Mouse (Mus musculus) myocyte (in vitro differentiated cells): ENCODE measurements around the gene Adamts17. TPM values are rescaled to one million over a fixed set of nuclear protein-coding genes. Genes with fewer than 3 reads are reported as not detected.

ENCODE experiments used
- H3K27me3 ChIP-seq: one replicate; pipeline ENCODE4 v1.6.1; 2011; ENCODE audit not compliant: control insufficient read depth, insufficient read depth, insufficient read length
- H3K36me3 ChIP-seq: one replicate; pipeline ENCODE4 v1.6.1; 2011; ENCODE audit not compliant: control insufficient read depth, insufficient read depth
- H3K4me2 ChIP-seq: one replicate; pipeline ENCODE4 v1.6.1; 2011; ENCODE audit warnings: low read depth, control low read depth
- H3K4me3 ChIP-seq: one replicate; pipeline ENCODE4 v1.5.1; 2011; ENCODE audit warnings: mild to moderate bottlenecking, control low read depth, moderate library complexity
- H3K79me2 ChIP-seq: one replicate; pipeline ENCODE4 v1.6.1; 2011; ENCODE audit not compliant: control insufficient read depth, insufficient read depth
- H3ac ChIP-seq: one replicate; pipeline ENCODE4 v1.6.1; 2011; ENCODE audit not compliant: control insufficient read depth, insufficient read length
- CEBPB ChIP-seq: IDR thresholded peaks from 2 replicates; pipeline ENCODE4 v1.6.1; 2011; ENCODE audit warnings: mild to moderate bottlenecking, moderate library complexity; ENCODE audit not compliant: poor library complexity, insufficient read depth, severe bottlenecking
- E2F4 ChIP-seq: IDR thresholded peaks from one replicate; pipeline ENCODE4 v1.6.1; 2011; ENCODE audit warnings: mild to moderate bottlenecking, control low read depth, moderate library complexity; ENCODE audit not compliant: insufficient read depth
- MAX ChIP-seq: IDR thresholded peaks from one replicate; pipeline ENCODE4 v1.6.1; 2011; ENCODE audit warnings: low read depth, mild to moderate bottlenecking, control low read depth
- MYOD1 ChIP-seq, 3 experiments: IDR thresholded peaks; one replicate each; pipeline ENCODE4 v1.6.1; 2011; ENCODE audit warnings: control low read depth in 2 of 3, low read depth in 2 of 3, mild to moderate bottlenecking in 2 of 3, moderate library complexity in 1 of 3; ENCODE audit not compliant: insufficient read length in 2 of 3, control insufficient read depth in 1 of 3
- MYOG ChIP-seq, 3 experiments: IDR thresholded peaks; one replicate each; pipeline ENCODE4 v1.6.1; 2011; ENCODE audit warnings: control low read depth in 2 of 3, low read depth in 2 of 3, mild to moderate bottlenecking in 2 of 3; ENCODE audit not compliant: insufficient read length in 2 of 3, control insufficient read depth in 1 of 3, insufficient read depth in 1 of 3
- POLR2A ChIP-seq: IDR thresholded peaks from one replicate; pipeline ENCODE4 v1.6.1; 2011; ENCODE audit warnings: low read depth, mild to moderate bottlenecking, control low read depth, moderate library complexity; ENCODE audit not compliant: insufficient read length
- POLR2AphosphoS2 ChIP-seq: IDR thresholded peaks from one replicate; pipeline ENCODE4 v1.6.1; 2011; ENCODE audit warnings: low read depth, control low read depth; ENCODE audit not compliant: insufficient read length
- REST ChIP-seq: IDR thresholded peaks from one replicate; pipeline ENCODE4 v1.6.1; 2011; ENCODE audit warnings: mild to moderate bottlenecking, control low read depth, moderate library complexity; ENCODE audit not compliant: insufficient read depth, insufficient read length
- SRF ChIP-seq: IDR thresholded peaks from one replicate; pipeline ENCODE4 v1.6.1; 2011; ENCODE audit warnings: low read depth; ENCODE audit not compliant: control insufficient read depth, insufficient read length
- TCF12 ChIP-seq: IDR thresholded peaks from one replicate; pipeline ENCODE4 v1.6.1; 2011; ENCODE audit warnings: mild to moderate bottlenecking, control low read depth; ENCODE audit not compliant: poor library complexity, insufficient read depth, severe bottlenecking
- TCF3 ChIP-seq: IDR thresholded peaks from one replicate; pipeline ENCODE4 v1.6.1; 2011; ENCODE audit warnings: low read depth, control low read depth; ENCODE audit not compliant: insufficient read length
- USF1 ChIP-seq: IDR thresholded peaks from one replicate; pipeline ENCODE4 v1.6.1; 2011; ENCODE audit warnings: low read depth, mild to moderate bottlenecking, control low read depth, moderate library complexity
- polyA plus RNA-seq: library from polyadenylated mRNA; unstranded; fragments of >200 nt; fragmentation: generic; extraction: Trizol; gene quantifications from one replicate; pipeline ENCODE4 v1.2.1, GENCODE M21; 2012; ENCODE audit warnings: missing spikeins

Adamts17 gene
- polyA plus RNA-seq, 1 experiment, result 1.8 TPM

DNA sequence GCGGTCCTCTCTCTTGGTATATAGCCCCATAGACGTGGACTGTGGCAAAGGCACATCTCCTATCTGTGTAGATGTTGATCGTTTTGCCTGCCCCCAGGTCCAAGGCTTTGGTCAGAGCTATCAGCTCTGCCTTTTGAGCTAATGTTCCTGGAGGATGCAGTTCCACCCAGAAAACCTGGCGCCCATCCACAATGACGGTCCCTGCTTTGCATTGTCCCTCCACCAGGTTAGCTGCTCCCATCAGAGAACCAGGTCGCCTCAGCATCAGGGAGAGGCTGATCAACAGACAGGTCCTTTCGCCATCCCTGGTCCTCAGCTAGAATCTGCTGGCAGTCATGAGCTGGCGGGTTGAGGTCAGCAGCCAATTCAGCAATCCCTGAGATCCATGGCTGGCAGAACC is 322.6 kb downstream of the Adamts17 start:
- Histone ChIP-seq H3K36me3 (no peaks in the 10 kb centered on the region), H3K27me3 (peaks cover 10% of the 10 kb centered on the region), H3ac (no peak overlapping the region), H3K4me3 (no peak overlapping the region), H3K79me2 (no peaks in the 10 kb centered on the region), H3K4me2 (no peak overlapping the region)
- no peak for TF ChIP-seq SRF
- no peak for TF ChIP-seq MYOD1 (IDR thresholded peaks at IDR 0.05; ENCODE audit: control insufficient read depth in 1 of 3, insufficient read length in 2 of 3, low read depth in 2 of 3)
- TF ChIP-seq POLR2AphosphoS2, result no peak
- no peak for TF ChIP-seq TCF3
- no peak for TF ChIP-seq REST
- no peak for TF ChIP-seq MYOG (IDR thresholded peaks at IDR 0.05; ENCODE audit: control insufficient read depth in 1 of 3, insufficient read depth in 1 of 3, insufficient read length in 2 of 3, low read depth in 2 of 3)
- TF ChIP-seq CEBPB, result no peak
- no peak for TF ChIP-seq USF1
- TF ChIP-seq TCF12, result no peak
- TF ChIP-seq POLR2A, result no peak
- TF ChIP-seq MAX, result no peak
- no peak for TF ChIP-seq E2F4

DNA sequence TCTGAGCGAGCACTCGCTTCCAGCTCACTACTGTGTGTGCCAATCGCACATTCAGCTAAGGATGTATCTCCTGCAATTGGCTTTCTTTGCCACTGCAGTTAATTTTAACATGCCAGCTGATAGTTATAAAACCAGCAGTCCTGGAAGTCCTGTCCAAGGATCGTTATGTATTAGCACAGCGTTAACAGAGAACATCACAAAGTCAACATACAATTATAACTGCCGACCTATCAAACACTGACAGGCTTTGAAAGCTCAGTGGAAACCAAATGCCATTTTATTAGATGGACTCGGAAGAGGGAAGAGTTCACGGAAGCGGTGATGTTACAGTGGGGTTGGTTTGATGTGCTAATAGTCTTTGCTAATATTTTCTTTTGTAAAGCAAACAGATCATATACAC is 328.8 kb downstream of the Adamts17 start:
- no peak overlapping the region for H3ac ChIP-seq
- H3K79me2 ChIP-seq, result no peaks in the 10 kb centered on the region
- H3K4me3 ChIP-seq, result no peak overlapping the region
- no peak for TF ChIP-seq SRF
- TF ChIP-seq E2F4, result no peak
- no peak for TF ChIP-seq POLR2AphosphoS2
- no peak for TF ChIP-seq USF1
- TF ChIP-seq POLR2A, result no peak
- no peak for TF ChIP-seq TCF12
- no peak for TF ChIP-seq REST
- no peaks in the 10 kb centered on the region for H3K36me3 ChIP-seq
- no peak overlapping the region for H3K4me2 ChIP-seq
- peaks cover 26% of the 10 kb centered on the region for H3K27me3 ChIP-seq

DNA sequence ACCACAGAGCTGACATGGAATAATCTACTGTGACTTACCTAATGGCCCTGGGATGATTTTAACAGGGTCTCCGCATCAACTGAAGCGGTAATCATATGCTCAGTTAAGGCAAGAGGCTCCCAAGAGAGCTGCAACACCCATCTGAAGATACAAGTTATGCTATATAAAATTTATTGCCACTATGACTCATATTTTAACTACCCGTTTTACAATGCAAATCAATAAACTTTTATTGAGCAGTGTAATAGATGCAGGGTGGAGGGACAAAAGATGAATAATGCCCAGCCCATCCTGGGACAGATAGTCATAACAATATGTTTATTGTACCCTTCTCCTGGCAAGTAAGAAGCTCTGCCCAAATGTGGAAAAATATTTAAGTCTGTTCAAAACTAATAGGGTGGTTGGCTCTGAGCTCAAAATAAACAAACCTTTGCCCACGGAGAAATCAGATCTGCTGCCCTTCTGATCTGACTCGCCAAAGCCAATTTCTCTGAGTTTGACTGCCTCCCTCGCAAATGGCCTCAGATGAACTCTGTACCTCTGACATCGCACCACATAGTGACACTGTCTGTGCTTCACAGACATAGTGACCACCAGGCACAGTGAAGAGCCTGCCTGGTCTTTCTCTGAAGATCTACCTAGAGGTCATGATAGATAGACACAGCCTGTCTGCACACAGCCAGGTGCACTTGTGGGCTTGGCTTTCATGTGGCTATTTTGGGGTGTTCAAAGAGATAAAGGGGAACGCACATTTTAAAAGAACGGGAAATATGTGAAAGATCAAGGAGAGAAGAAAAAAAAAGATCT is 329.4 kb downstream of the Adamts17 start:
- no peak for TF ChIP-seq MAX
- no peak for TF ChIP-seq TCF3
- no peak for TF ChIP-seq REST
- no peak for TF ChIP-seq POLR2A
- TF ChIP-seq MYOG (IDR thresholded peaks at IDR 0.05; ENCODE audit: control insufficient read depth in 1 of 3, insufficient read depth in 1 of 3, insufficient read length in 2 of 3, low read depth in 2 of 3), result no peak
- no peak for TF ChIP-seq SRF
- no peak for TF ChIP-seq POLR2AphosphoS2
- no peak for TF ChIP-seq MYOD1 (IDR thresholded peaks at IDR 0.05; ENCODE audit: control insufficient read depth in 1 of 3, insufficient read length in 2 of 3, low read depth in 2 of 3)
- TF ChIP-seq USF1, result no peak
- Histone ChIP-seq H3K79me2 (no peaks in the 10 kb centered on the region), H3K4me2 (no peak overlapping the region), H3K36me3 (no peaks in the 10 kb centered on the region), H3K27me3 (peaks cover 30% of the 10 kb centered on the region), H3K4me3 (no peak overlapping the region), H3ac (no peak overlapping the region)

DNA sequence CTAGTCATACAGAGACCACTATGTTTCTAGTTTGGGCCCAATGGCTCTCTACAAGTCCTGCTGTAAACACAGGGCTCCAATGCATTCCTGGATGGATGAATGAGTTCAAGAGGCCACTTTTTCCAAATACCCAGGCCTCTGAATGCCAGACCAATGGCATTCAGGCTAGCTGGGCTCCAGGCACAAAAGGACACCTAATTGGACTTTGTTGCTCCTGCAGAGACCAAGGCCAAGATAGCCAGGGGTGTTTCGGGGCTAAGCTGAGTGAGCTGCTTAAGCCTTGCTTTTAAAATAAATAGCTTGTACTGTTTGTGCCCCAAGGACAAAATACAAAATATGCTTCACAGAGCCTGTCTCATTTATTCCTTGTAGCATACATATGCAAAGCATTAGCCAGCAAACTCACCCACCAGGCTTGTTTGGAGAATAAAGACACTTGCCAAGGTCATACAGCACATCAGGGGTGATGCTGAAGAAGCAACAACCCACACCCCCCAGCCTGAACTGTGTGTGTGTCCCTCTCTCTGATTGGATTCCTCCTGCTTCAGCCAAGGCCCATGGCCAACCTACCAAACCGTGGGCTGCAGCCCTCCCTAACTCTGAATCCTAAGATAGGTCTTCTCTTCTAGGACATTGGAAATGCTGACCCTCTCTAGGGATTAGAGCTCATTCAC is 334.1 kb downstream of the Adamts17 start:
- Histone ChIP-seq H3K4me3 (no peak overlapping the region), H3K4me2 (no peak overlapping the region), H3ac (no peak overlapping the region), H3K27me3 (peaks cover 24% of the 10 kb centered on the region), H3K36me3 (no peaks in the 10 kb centered on the region), H3K79me2 (no peaks in the 10 kb centered on the region)
- no peak for TF ChIP-seq POLR2AphosphoS2
- no peak for TF ChIP-seq SRF
- no peak for TF ChIP-seq MYOG (IDR thresholded peaks at IDR 0.05; ENCODE audit: control insufficient read depth in 1 of 3, insufficient read depth in 1 of 3, insufficient read length in 2 of 3, low read depth in 2 of 3)
- no peak for TF ChIP-seq REST
- TF ChIP-seq POLR2A, result no peak
- no peak for TF ChIP-seq E2F4
- no peak for TF ChIP-seq TCF12
- no peak for TF ChIP-seq CEBPB
- TF ChIP-seq TCF3, result no peak
- no peak for TF ChIP-seq MAX
